Mouse (Mus musculus): ENCODE data around the gene Abcc4. TPM values are rescaled to one million over a fixed set of nuclear protein-coding genes. Genes with fewer than 3 reads are reported as not detected.
A peak's percentile ranks its signal among the peaks of the same experiment; 100 is the strongest.

Abcc4 gene
- total and polyA plus RNA-seq, 2 experiments from 2014 or later: 2.4 to 3.6 TPM

GRCm38 (mm10) chr14:118742862-118743261 lies 36.8 kb upstream of the Abcc4 start:
- 84% methylated on average over 5 of the region's 5 CpGs for WGBS
- no peak for TF ChIP-seq CTCF (IDR thresholded peaks at IDR 0.05)
- Histone ChIP-seq H3K36me3 (ENCODE audit: insufficient read depth, low read length) (no peaks in the 10 kb centered on the region), H3K4me3 (ENCODE audit: low read depth, low read length) (no peak overlapping the region), H3K9ac (replicated peaks; ENCODE audit: low read length, poor library complexity, severe bottlenecking) (no peak overlapping the region), H3K4me2 (ENCODE audit: low read depth, low read length, poor library complexity, severe bottlenecking) (no peak overlapping the region), H3K27ac (ENCODE audit: low read depth, low read length) (no peak overlapping the region), H3K27me3 (ENCODE audit: insufficient read depth, low read length) (no peaks in the 10 kb centered on the region), H3K4me1 (ENCODE audit: insufficient read depth, low read length) (no peaks in the 10 kb centered on the region), H3K9me3 (ENCODE audit: low read length) (peaks cover 4% of the 10 kb centered on the region; the same call in 1 of the 2 replicates)
- ATAC-seq (ENCODE audit: low FRiP score): no peak
- DNase-seq (ENCODE audit: low spot score): no peak

GRCm38 (mm10) chr14:118741780-118742179 lies 35.8 kb upstream of the Abcc4 start:
- Histone ChIP-seq H3K27ac (ENCODE audit: low read depth, low read length) (no peak overlapping the region), H3K9me3 (ENCODE audit: low read length) (peaks cover 4% of the 10 kb centered on the region; the same call in 1 of the 2 replicates), H3K27me3 (ENCODE audit: insufficient read depth, low read length) (no peaks in the 10 kb centered on the region), H3K4me3 (ENCODE audit: low read depth, low read length) (no peak overlapping the region), H3K4me1 (ENCODE audit: insufficient read depth, low read length) (no peaks in the 10 kb centered on the region), H3K9ac (replicated peaks; ENCODE audit: low read length, poor library complexity, severe bottlenecking) (no peak overlapping the region), H3K4me2 (ENCODE audit: low read depth, low read length, poor library complexity, severe bottlenecking) (no peak overlapping the region), H3K36me3 (ENCODE audit: insufficient read depth, low read length) (no peaks in the 10 kb centered on the region)
- no peak for TF ChIP-seq CTCF (IDR thresholded peaks at IDR 0.05)
- DNase-seq (ENCODE audit: low spot score) (no peak), ATAC-seq (ENCODE audit: low FRiP score) (no peak)

GRCm38 (mm10) chr14:118737251-118737888 lies 31.4 kb upstream of the Abcc4 start:
- no peak for DNase-seq (ENCODE audit: low spot score)
- whole genome bisulfite sequencing: 29% methylated on average over 12 of the region's 12 CpGs
- Histone ChIP-seq H3K9ac (replicated peaks; ENCODE audit: low read length, poor library complexity, severe bottlenecking) (no peak overlapping the region), H3K27ac (ENCODE audit: low read depth, low read length) (no peak overlapping the region), H3K4me3 (ENCODE audit: low read depth, low read length) (no peak overlapping the region), H3K27me3 (ENCODE audit: insufficient read depth, low read length) (no peaks in the 10 kb centered on the region), H3K36me3 (ENCODE audit: insufficient read depth, low read length) (no peaks in the 10 kb centered on the region), H3K4me2 (ENCODE audit: low read depth, low read length, poor library complexity, severe bottlenecking) (no peak overlapping the region), H3K4me1 (ENCODE audit: insufficient read depth, low read length) (no peaks in the 10 kb centered on the region), H3K9me3 (ENCODE audit: low read length) (peaks cover 4% of the 10 kb centered on the region; the same call in 1 of the 2 replicates)
- no peak for TF ChIP-seq CTCF (IDR thresholded peaks at IDR 0.05)
- no peak for ATAC-seq (ENCODE audit: low FRiP score)

- H3K4me2 ChIP-seq (ENCODE audit: low read depth, low read length, poor library complexity, severe bottlenecking): no peak overlapping the region
- H3K27me3 ChIP-seq (ENCODE audit: insufficient read depth, low read length): no peaks in the 10 kb centered on the region
- no peaks in the 10 kb centered on the region for H3K36me3 ChIP-seq (ENCODE audit: insufficient read depth, low read length)
- no peak overlapping the region for H3K9ac ChIP-seq (replicated peaks; ENCODE audit: low read length, poor library complexity, severe bottlenecking)
- peak; percentile 89 for DNase-seq (ENCODE audit: low spot score)
- ATAC-seq (ENCODE audit: low FRiP score): peak; percentile 89
- no peak for TF ChIP-seq CTCF (IDR thresholded peaks at IDR 0.05)
- WGBS: 18% methylated on average over 2 of the region's 2 CpGs
- no peaks in the 10 kb centered on the region for H3K4me1 ChIP-seq (ENCODE audit: insufficient read depth, low read length)
- H3K9me3 ChIP-seq (ENCODE audit: low read length): peaks cover 2% of the 10 kb centered on the region; the same call in 1 of the 2 replicates
- no peak overlapping the region for H3K4me3 ChIP-seq (ENCODE audit: low read depth, low read length)
- H3K27ac ChIP-seq (ENCODE audit: low read depth, low read length): no peak overlapping the region
Measured at GRCm38 (mm10) chr14:118735114-118735513, 29.1 kb upstream of the Abcc4 start.

- H3K36me3 ChIP-seq (ENCODE audit: insufficient read depth, low read length): no peaks in the 10 kb centered on the region
- H3K4me2 ChIP-seq (ENCODE audit: low read depth, low read length, poor library complexity, severe bottlenecking): no peak overlapping the region
- H3K27ac ChIP-seq (ENCODE audit: low read depth, low read length): no peak overlapping the region
- TF ChIP-seq CTCF (IDR thresholded peaks at IDR 0.05): no peak
- DNase-seq (ENCODE audit: low spot score) (no peak), ATAC-seq (ENCODE audit: low FRiP score) (no peak)
- no peak overlapping the region for H3K4me3 ChIP-seq (ENCODE audit: low read depth, low read length)
- no peaks in the 10 kb centered on the region for H3K9me3 ChIP-seq (ENCODE audit: low read length)
- no peaks in the 10 kb centered on the region for H3K27me3 ChIP-seq (ENCODE audit: insufficient read depth, low read length)
- 91% methylated on average over 5 of the region's 5 CpGs for WGBS
- no peak overlapping the region for H3K9ac ChIP-seq (replicated peaks; ENCODE audit: low read length, poor library complexity, severe bottlenecking)
- H3K4me1 ChIP-seq (ENCODE audit: insufficient read depth, low read length): no peaks in the 10 kb centered on the region
Measured at GRCm38 (mm10) chr14:118733146-118733545, 27.1 kb upstream of the Abcc4 start.

GRCm38 (mm10) chr14:118730631-118731030 lies 24.6 kb upstream of the Abcc4 start:
- no peak for TF ChIP-seq CTCF (IDR thresholded peaks at IDR 0.05)
- Histone ChIP-seq H3K4me2 (ENCODE audit: low read depth, low read length, poor library complexity, severe bottlenecking) (no peak overlapping the region), H3K9me3 (ENCODE audit: low read length) (no peaks in the 10 kb centered on the region), H3K9ac (replicated peaks; ENCODE audit: low read length, poor library complexity, severe bottlenecking) (no peak overlapping the region), H3K4me3 (ENCODE audit: low read depth, low read length) (no peak overlapping the region), H3K27ac (ENCODE audit: low read depth, low read length) (no peak overlapping the region), H3K4me1 (ENCODE audit: insufficient read depth, low read length) (no peaks in the 10 kb centered on the region), H3K36me3 (ENCODE audit: insufficient read depth, low read length) (no peaks in the 10 kb centered on the region), H3K27me3 (ENCODE audit: insufficient read depth, low read length) (no peaks in the 10 kb centered on the region)
- ATAC-seq (ENCODE audit: low FRiP score) (no peak), DNase-seq (ENCODE audit: low spot score) (no peak)
- WGBS: 88% methylated on average over 5 of the region's 5 CpGs

All from midbrain, postnatal 0 days (tissue).